Mouse (Mus musculus) kidney, embryonic 14.5 days (tissue): ENCODE data around the gene Omt2a. TPM values are rescaled to one million over a fixed set of nuclear protein-coding genes. Genes with fewer than 3 reads are reported as not detected.
"Not testable (repeated sequence)": the region's sequence is repeated elsewhere in the genome, so short reads cannot be mapped to it uniquely, and the experiment has no call there.

ENCODE experiments used
- ATAC-seq: fragments of 200-750 bp; cut with Nextera tagmentation; 2 replicates; pipeline ENCODE4 v1.8.0; 2017; ENCODE audit warnings: moderate number of reproducible peaks, mild to moderate bottlenecking, moderate TSS enrichment, moderate library complexity; ENCODE audit not compliant: low FRiP score, low TSS enrichment
- H3K27ac ChIP-seq: fragments of 300-500 bp; sonication (generic); 2 replicates; pipeline ENCODE4 v1.5.1; 2014; ENCODE audit warnings: low read depth, mild to moderate bottlenecking, low read length, moderate library complexity, mixed read lengths
- H3K27me3 ChIP-seq: fragments of 300-500 bp; sonication (generic); 2 replicates; pipeline ENCODE4 v1.6.1; 2014; ENCODE audit warnings: mild to moderate bottlenecking, low read length; ENCODE audit not compliant: control insufficient read depth, insufficient read depth
- H3K36me3 ChIP-seq: fragments of 300-500 bp; sonication (generic); 2 replicates; pipeline ENCODE4 v1.6.1; 2014; ENCODE audit warnings: low read length, mixed read lengths; ENCODE audit not compliant: control insufficient read depth, insufficient read depth
- H3K4me1 ChIP-seq: fragments of 300-500 bp; sonication (generic); 2 replicates; pipeline ENCODE4 v1.6.1; 2014; ENCODE audit warnings: low read length, mixed read lengths; ENCODE audit not compliant: control insufficient read depth, insufficient read depth
- H3K4me2 ChIP-seq: fragments of 300-500 bp; sonication (generic); replicated peaks from 2 replicates; pipeline ENCODE4 v1.6.1; 2014; ENCODE audit warnings: low read depth, mild to moderate bottlenecking, low read length
- H3K4me3 ChIP-seq: fragments of 300-500 bp; sonication (generic); 2 replicates; pipeline ENCODE4 v1.5.1; 2014; ENCODE audit warnings: mild to moderate bottlenecking, low read length
- H3K9ac ChIP-seq: fragments of 300-500 bp; sonication (generic); 2 replicates; pipeline ENCODE4 v1.6.1; 2014; ENCODE audit warnings: low read depth, mild to moderate bottlenecking, low read length, moderate library complexity
- H3K9me3 ChIP-seq: fragments of 300-500 bp; sonication (generic); 2 replicates; pipeline ENCODE4 v1.6.1; 2016; ENCODE audit warnings: low read length; ENCODE audit not compliant: control insufficient read depth
- WGBS: fragments of 180-500 bp; shearing (Covaris S2); extraction: QIAGEN DNeasy Blood & Tissue Kit; methylation state at CpG from one replicate; pipeline ENCODE4 v1.1.7; 2014; 5-methylcytosine and 5-hydroxymethylcytosine counted together
- polyA plus RNA-seq: library from polyadenylated mRNA; unstranded; fragments of >200 nt; fragmentation: Nextera tagmentation; extraction: Ambion mirVana; gene quantifications from 2 replicates; pipeline ENCODE4 v1.2.1, GENCODE M21; 2014

Gene Omt2a
- polyA plus RNA-seq, 1 experiment from 2014 or later: not detected

GRCm38 (mm10) chr9:78350007-78350406 is 35.4 kb upstream of the Omt2a start:
- H3K9me3 ChIP-seq, H3K4me1 ChIP-seq, H3K27ac ChIP-seq, ATAC-seq, H3K4me2 ChIP-seq, H3K4me3 ChIP-seq, H3K9ac ChIP-seq, H3K36me3 ChIP-seq, H3K27me3 ChIP-seq: not testable (repeated sequence)

- not testable (repeated sequence) for H3K4me3 ChIP-seq, H3K9ac ChIP-seq, H3K36me3 ChIP-seq, ATAC-seq, H3K4me2 ChIP-seq, H3K9me3 ChIP-seq, H3K4me1 ChIP-seq, H3K27ac ChIP-seq, H3K27me3 ChIP-seq
- 89% methylated on average over 3 of the region's 3 CpGs for WGBS
Observed at GRCm38 (mm10) chr9:78349141-78349540, 34.5 kb upstream of the Omt2a start.

DNA sequence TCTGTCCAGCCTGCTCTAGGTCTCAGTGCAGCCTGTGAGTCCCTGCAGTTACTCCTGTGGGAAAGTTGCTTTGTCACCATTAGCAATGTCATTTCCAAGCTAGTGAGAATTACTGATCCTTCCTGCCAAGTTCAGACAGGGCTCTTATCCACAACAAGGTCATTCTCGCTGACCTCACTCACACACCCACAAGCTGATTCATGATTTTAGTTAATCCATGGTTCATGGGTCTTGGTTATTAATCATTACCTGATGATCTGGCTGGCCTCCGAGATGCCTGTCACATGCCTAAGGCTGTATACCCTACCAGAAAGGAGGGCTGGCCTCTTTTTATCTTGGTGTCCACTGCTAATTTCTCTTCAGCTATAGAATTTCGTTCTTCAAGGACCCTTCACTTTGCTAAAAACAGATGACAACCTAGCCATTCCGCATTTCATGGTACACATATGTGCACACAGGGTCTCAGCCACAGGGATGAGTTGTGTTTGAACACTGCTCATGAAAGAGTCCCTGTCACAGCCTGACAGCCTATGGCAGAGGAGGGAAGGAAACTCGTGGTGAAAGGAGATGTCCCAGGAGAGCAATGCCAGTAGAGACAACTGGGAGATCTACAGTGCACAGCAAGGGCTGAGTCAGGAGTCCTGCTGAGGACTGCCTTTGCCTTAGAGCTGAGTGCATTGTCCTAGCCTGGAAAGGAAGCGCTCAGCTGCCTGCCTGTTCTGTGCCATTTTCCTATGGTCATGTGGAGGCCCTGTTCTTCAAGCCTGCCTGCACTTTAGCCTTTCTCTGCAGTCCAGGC is 33.8 kb upstream of the Omt2a start:
- not testable (repeated sequence) for H3K27me3 ChIP-seq, H3K4me3 ChIP-seq, H3K4me2 ChIP-seq, H3K36me3 ChIP-seq, ATAC-seq, H3K9me3 ChIP-seq, H3K4me1 ChIP-seq, H3K9ac ChIP-seq, H3K27ac ChIP-seq
- WGBS: 62% methylated on average over 6 of the region's 6 CpGs

GRCm38 (mm10) chr9:78347004-78347403 is 32.4 kb upstream of the Omt2a start:
- Histone ChIP-seq H3K27me3 (no peaks in the 10 kb centered on the region), H3K4me2 (no peak overlapping the region), H3K4me1 (no peaks in the 10 kb centered on the region), H3K36me3 (no peaks in the 10 kb centered on the region), H3K27ac (no peak overlapping the region), H3K9me3 (no peaks in the 10 kb centered on the region), H3K9ac (no peak overlapping the region), H3K4me3 (no peak overlapping the region)
- WGBS: 64% methylated on average over 3 of the region's 3 CpGs
- no peak for ATAC-seq

DNA sequence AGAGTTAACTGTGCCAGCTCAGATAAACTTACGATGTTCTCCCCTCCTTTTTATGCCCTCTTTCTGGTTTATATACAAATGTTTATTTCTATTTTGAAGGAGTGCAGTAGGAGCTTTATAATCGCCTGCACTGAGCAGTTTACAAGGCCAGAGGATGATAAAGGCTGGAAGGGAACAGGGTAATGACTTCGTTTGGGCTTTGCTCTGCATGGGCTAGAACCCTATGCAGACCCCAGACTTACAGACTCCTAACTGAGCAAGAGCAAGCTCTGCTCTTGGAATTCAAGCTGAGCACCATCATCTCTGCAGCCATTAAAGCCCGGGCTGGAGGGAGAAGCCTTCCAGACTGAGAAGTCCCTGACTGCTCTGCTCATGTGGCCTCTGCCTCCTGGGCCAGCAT is 30.6 kb upstream of the Omt2a start:
- H3K27ac ChIP-seq, ATAC-seq, H3K9me3 ChIP-seq, H3K9ac ChIP-seq, H3K27me3 ChIP-seq, H3K4me2 ChIP-seq, H3K4me1 ChIP-seq, H3K4me3 ChIP-seq, H3K36me3 ChIP-seq: not testable (repeated sequence)
- 61% methylated on average over 3 of the region's 4 CpGs for WGBS

- H3K27me3 ChIP-seq, H3K4me2 ChIP-seq, ATAC-seq, H3K4me3 ChIP-seq, H3K9ac ChIP-seq, H3K36me3 ChIP-seq, H3K9me3 ChIP-seq, H3K4me1 ChIP-seq, H3K27ac ChIP-seq: not testable (repeated sequence)
- WGBS: 71% methylated on average over 9 of the region's 9 CpGs
Observed at GRCm38 (mm10) chr9:78343055-78343454, 28.5 kb upstream of the Omt2a start.

GRCm38 (mm10) chr9:78342494-78342893 is 27.9 kb upstream of the Omt2a start:
- 89% methylated on average over 4 of the region's 4 CpGs for WGBS
- 0 out of 2 replicates have a peak, but pooled peaks have one; percentile 53 for ATAC-seq

GRCm38 (mm10) chr9:78340324-78340723 is 25.7 kb upstream of the Omt2a start:
- ATAC-seq: peak; percentile 29; the same call in 1 of the 2 replicates

More at GRCm38 (mm10) chr9:78342494-78342893, 27.9 kb upstream of the Omt2a start:
- H3K9ac ChIP-seq, H3K9me3 ChIP-seq, H3K27ac ChIP-seq, H3K4me3 ChIP-seq, H3K36me3 ChIP-seq, H3K27me3 ChIP-seq, H3K4me1 ChIP-seq, H3K4me2 ChIP-seq: not testable (repeated sequence)

GRCm38 (mm10) chr9:78337050-78337449 is 22.5 kb upstream of the Omt2a start:
- H3K4me3 ChIP-seq, ATAC-seq, H3K27ac ChIP-seq, H3K36me3 ChIP-seq, H3K9me3 ChIP-seq, H3K4me2 ChIP-seq, H3K27me3 ChIP-seq, H3K4me1 ChIP-seq, H3K9ac ChIP-seq: not testable (repeated sequence)

More at GRCm38 (mm10) chr9:78340324-78340723, 25.7 kb upstream of the Omt2a start:
- not testable (repeated sequence) for H3K4me2 ChIP-seq, H3K27me3 ChIP-seq, H3K27ac ChIP-seq, H3K9me3 ChIP-seq, H3K9ac ChIP-seq, H3K4me3 ChIP-seq, H3K36me3 ChIP-seq, H3K4me1 ChIP-seq
- 21% methylated on average over 8 of the region's 8 CpGs for WGBS
